Mouse (Mus musculus) monocyte, adult 5-6 weeks (primary cell): ENCODE results near the gene Stfa1. TPM values are rescaled to one million over a fixed set of nuclear protein-coding genes. Genes with fewer than 3 reads are reported as not detected.
"Not testable (repeated sequence)": the region's sequence is repeated elsewhere in the genome, so short reads cannot be mapped to it uniquely, and the experiment has no call there.

ENCODE experiments used
- ATAC-seq: fragments of 153-309, 156-312 bp; replicated peaks from 2 replicates; pipeline ENCODE4 v1.8.0; 2017; ENCODE audit warnings: mild to moderate bottlenecking; ENCODE audit not compliant: low TSS enrichment, insufficient number of reproducible peaks, severe bottlenecking, poor library complexity, low FRiP score
- total RNA-seq: library from RNA; stranded (forward); fragments of 200-1000, 200-491, 200-594 nt; gene quantifications from 3 replicates; pipeline ENCODE4 v1.2.3, GENCODE M21; 2017

The Stfa1 gene
- not detected in 3 replicates for total RNA-seq

DNA sequence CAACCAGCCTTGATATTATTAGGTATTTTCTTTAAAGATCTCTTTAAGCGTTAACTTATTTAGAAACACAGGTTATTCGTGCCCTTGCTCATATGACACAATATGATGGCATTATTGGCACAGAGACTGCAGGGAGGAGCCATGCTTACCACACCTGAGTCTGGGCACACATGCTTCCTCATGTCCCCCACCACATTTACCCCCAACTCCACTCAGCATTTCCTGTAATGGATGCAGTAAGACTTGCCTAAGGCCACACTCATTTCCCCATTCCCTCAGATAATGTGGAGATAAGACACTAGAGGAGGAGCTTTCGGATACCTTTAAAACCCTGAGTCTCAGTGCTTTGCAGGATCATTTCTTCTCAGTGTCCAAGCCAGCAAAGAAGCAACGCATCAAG, at the start of gene Stfa1:
Gene Stfa1, plus strand, starts transcription at position 156 of the 400 bp plus-strand sequence.
- not testable (repeated sequence) for ATAC-seq

GRCm38 (mm10) chr16:36260585-36260984, 16.2 kb upstream of the Stfa1 start:
- not testable (repeated sequence) for ATAC-seq

- no peak for ATAC-seq
Measured at GRCm38 (mm10) chr16:36289140-36289539, 12.4 kb downstream of the Stfa1 start.

DNA sequence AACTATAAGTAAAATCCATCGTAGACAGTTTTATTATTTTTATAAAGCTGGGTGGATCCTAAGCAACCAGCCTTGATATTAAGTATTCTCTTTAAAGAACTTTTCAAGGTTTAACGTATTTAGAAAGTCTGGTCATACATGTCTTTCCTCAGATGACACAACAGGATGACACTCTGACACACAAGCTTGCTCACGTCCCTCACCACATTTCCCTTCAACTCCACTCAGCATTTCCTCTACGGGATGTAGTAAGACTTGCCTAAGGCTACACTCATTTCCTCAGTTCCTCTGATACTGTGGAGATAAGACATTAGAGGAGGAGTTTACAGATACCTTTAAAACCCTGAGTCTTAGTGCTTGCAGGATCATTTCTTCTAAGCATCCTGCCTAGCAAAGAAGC, 30.9 kb downstream of the Stfa1 start:
- no peak for ATAC-seq

DNA sequence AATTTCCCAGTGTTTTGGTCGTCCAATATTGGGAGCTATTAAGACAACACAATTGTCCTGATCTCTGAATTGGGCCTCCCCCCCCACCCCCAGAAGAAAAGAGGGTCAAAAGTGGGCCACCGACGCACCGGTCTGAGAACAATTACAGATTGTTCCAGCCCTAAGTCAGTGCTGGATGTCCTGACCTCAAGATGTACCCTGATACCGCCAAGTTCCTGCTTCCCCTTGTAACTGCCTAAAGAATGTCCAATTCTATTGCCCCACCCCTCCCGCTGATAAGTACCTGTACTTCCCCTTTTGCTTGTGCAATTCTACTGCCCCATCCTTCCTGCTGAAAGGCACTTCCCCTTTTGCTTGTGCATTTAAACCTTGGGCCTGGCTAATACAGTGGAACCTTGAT, 39.4 kb downstream of the Stfa1 start:
- ATAC-seq = not testable (repeated sequence)

DNA sequence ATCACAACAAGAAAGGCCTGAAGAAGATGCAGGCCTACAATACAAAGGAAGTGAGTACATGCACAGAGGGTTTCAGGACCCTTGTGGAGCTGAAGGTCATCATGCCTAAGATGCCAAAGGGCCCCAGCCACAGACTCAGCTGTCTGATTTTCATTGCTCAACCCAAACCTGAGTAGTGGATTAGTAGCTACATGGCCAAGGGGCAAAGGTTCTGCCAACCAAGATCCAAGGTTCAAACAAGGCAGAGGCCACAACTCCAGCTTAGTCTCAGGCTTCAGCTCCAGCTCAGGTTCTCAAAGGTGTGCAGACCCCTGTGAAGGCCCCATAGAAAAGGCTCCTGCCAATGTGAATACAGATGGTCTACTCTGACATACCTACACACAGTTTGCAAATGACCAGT, 42.5 kb downstream of the Stfa1 start:
- ATAC-seq = no peak

- no peak for ATAC-seq
Measured at GRCm38 (mm10) chr16:36334232-36334631, 57.5 kb downstream of the Stfa1 start, which contains the start of gene BC117090. TSS of gene BC117090 (minus strand) at chr16:36334332.

Other genes with a start within 250 kb of the Stfa1 start
- 10.3 to 16.4 TPM (median 12.5 TPM) in 3 replicates for gene Wdr5b, start 235.8 kb upstream of the Stfa1 start, total RNA-seq
- gene Fam162a, start 205.4 kb upstream of the Stfa1 start, total RNA-seq = 29.4 to 38.9 TPM (median 36.2 TPM) in 3 replicates
- 16.8 to 45.5 TPM (median 24.5 TPM) in 3 replicates for gene Ccdc58, start 205.3 kb upstream of the Stfa1 start, total RNA-seq
- not detected in 3 replicates for gene Csta1, start 145.7 kb upstream of the Stfa1 start, total RNA-seq
- gene Stfa2l1, start 120.1 kb upstream of the Stfa1 start, total RNA-seq = not detected in 3 replicates
- gene Gm5483, start 92.7 kb upstream of the Stfa1 start, total RNA-seq = not detected in 3 replicates
- not detected in 3 replicates for gene Gm5416, start 66.5 kb upstream of the Stfa1 start, total RNA-seq
- not detected in 3 replicates for gene 2010005H15Rik, start 55.5 kb upstream of the Stfa1 start, total RNA-seq
- not detected in 3 replicates for gene BC117090, start 57.4 kb downstream of the Stfa1 start, total RNA-seq
- gene BC100530, start 90.8 kb downstream of the Stfa1 start, total RNA-seq = not detected in 3 replicates
- not detected in 3 replicates for gene Stfa2, start 131.5 kb downstream of the Stfa1 start, total RNA-seq
- not detected in 3 replicates for gene Stfa3, start 178.4 kb downstream of the Stfa1 start, total RNA-seq